Mouse (Mus musculus) erythroblast, embryonic 14.5 days (primary cell): ENCODE measurements around the gene P3h2.

Source experiments
- GATA1 ChIP-seq: IDR thresholded peaks from 2 replicates; pipeline ENCODE4 v1.6.1; 2012; ENCODE audit warnings: low read length, inconsistent platforms, mixed read lengths
- TAL1 ChIP-seq: IDR thresholded peaks from 3 replicates; pipeline ENCODE4 v1.6.1; 2012; ENCODE audit warnings: low read length, inconsistent platforms, mixed read lengths

GRCm38 (mm10) chr16:25948067-25948466 lies 157.5 kb downstream of the P3h2 start:
- TF ChIP-seq GATA1 (no peak), TAL1 (no peak)
